Mouse (Mus musculus): ENCODE results near the gene Ncbp2.
"Not testable (repeated sequence)": the region's sequence is repeated elsewhere in the genome, so short reads cannot be mapped to it uniquely, and the experiment has no call there.

The Ncbp2 gene

DNA sequence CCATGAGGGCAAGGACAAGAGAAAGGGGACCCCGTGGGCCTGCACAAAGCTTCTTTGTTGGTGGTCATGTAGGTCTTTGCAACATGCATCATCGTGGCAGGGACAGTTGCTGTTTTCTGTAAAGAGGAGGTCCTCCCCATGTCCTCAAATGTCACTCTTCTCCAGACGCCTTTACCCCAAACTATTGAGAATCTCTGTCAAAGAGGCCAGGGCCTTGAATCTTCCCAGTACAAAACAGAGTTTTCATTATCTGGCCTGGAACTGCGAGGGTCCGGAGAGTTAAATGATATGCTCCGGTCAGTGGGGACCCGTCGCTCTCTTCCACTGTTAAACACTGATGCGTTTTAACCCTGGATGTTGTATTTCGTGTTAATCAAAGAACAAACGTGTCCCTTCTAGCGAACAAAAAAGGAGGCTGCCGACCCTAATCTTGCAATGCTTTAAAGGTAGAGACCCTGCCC is 13.7 kb upstream of the Ncbp2 start:
- DNase-seq (ENCODE audit: low read depth, low spot score) = no peak

- DNase-seq (ENCODE audit: low read depth, low spot score) = no peak
Observed at GRCm38 (mm10) chr16:31935091-31935979, 13.0 kb upstream of the Ncbp2 start.

GRCm38 (mm10) chr16:31936568-31936967 is 11.7 kb upstream of the Ncbp2 start:
- DNase-seq (ENCODE audit: low read depth, low spot score) = no peak

GRCm38 (mm10) chr16:31938856-31939255 is 9.5 kb upstream of the Ncbp2 start:
- DNase-seq (ENCODE audit: low read depth, low spot score) = no peak

GRCm38 (mm10) chr16:31940586-31940985 is 7.7 kb upstream of the Ncbp2 start:
- no peak for DNase-seq (ENCODE audit: low read depth, low spot score)

- peak; percentile 56 for DNase-seq (ENCODE audit: low read depth, low spot score)
Observed at GRCm38 (mm10) chr16:31943980-31944379, 4.3 kb upstream of the Ncbp2 start.

- DNase-seq (ENCODE audit: low read depth, low spot score) = no peak
Observed at GRCm38 (mm10) chr16:31944698-31945255, 3.5 kb upstream of the Ncbp2 start.

DNA sequence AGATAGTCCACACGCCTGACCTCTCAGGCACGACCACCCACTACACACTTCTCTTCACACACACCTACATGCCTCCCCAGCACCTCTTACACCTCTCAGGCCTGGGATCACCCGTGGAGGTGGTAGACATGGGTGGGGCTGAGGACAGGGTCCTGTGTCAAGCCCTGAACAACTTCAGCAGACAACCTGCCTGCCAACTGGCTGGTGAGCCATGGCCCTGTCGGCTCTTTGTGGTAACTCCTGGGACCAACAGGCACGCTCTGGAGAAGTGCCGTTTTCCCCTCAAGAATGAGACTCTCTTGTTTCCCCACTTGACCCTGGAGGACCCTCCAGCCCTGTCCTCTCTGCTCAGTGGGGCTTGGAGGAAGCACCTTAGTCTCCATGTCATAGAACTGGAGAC is 2.9 kb upstream of the Ncbp2 start:
- no peak for DNase-seq (ENCODE audit: low read depth, low spot score)

DNA sequence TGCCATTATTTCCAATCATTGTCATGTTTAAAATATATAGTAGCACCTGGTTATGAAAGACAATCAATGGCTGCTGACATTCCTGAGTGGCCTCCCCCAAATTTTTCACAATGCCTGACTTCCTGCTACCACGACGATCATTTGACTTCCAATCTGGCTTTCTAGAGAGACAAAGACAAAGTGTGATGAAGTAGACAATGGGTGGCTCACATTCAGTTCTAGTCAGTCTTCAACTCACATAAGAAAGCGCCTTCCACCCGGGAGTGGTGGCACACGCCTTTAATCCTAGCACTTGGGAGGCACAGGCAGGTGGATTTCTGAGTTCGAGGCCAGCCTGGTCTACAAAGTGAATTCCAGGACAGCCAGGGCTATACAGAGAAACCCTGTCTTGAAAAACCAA is 2.3 kb upstream of the Ncbp2 start:
- DNase-seq (ENCODE audit: low read depth, low spot score) = not testable (repeated sequence)

DNA sequence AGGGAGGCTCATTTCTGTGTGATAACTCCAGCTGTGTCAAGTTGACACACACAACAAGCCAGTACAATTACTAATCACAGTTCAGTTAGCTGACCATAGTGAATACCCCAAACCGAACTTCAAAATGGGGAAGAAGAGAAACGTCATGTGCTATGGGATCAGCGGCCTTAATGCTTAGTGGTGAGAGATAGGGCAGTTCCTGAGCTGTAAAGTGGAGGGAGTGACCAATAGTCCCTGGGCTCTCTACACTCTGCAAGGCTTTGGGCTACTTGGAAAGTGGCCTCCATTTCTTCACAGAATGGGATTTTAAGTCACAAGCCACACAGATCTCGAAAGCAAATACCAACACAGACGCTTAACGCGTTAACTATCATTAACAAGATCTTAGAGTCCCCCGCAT is 980 bp upstream of the Ncbp2 start:
- DNase-seq (ENCODE audit: low read depth, low spot score) = no peak

- DNase-seq (ENCODE audit: low read depth, low spot score) = no peak
Observed at GRCm38 (mm10) chr16:31947901-31948316, 404 bp upstream of the Ncbp2 start.

DNA sequence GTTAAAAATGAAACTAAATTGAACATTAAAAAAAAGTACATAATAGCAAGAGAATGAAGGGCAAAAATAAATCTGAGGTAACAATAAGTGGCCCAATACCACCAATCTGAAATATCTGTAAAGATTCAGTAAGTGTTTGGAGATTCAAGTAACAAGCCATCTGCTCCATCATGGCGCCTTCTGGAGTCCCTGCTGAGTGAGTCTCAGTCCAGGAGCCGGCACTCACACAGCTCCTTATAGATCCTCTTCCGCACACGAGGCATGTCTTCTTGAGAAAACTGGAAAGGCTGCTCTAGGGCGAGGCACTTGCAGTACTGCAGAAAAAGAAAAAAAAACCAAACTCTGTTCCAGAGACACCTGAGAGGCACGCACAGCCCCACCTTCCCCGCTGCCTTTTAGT is 14.9 kb downstream of the Ncbp2 start:
- DNase-seq (ENCODE audit: low read depth, low spot score) = no peak

GRCm38 (mm10) chr16:31975258-31975657 is 26.9 kb downstream of the Ncbp2 start:
- DNase-seq (ENCODE audit: low read depth, low spot score) = no peak

- no peak for DNase-seq (ENCODE audit: low read depth, low spot score)
Observed at GRCm38 (mm10) chr16:31979501-31979900, 31.2 kb downstream of the Ncbp2 start.

DNA sequence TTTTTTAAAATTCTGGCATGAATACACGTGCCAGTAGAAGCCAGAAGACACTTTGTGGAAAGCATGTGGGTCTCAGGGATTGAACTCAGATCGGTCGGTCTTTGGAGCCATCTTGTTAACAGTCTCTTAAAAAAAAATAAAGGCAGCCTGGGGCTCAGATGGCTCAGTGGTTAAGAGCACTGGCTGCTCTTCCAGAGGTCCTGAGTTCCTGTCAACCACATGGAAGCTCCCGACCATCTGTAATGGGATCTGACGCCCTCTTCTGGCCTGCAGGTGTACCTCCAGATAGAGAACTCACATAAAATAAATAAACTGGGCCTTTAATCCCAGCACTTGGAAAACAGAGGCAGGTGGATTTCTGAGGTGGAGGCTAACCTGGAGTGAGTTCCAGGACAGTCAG is 32.6 kb downstream of the Ncbp2 start:
- no peak for DNase-seq (ENCODE audit: low read depth, low spot score)

- DNase-seq (ENCODE audit: low read depth, low spot score) = no peak
Observed at GRCm38 (mm10) chr16:31992039-31992438, 43.7 kb downstream of the Ncbp2 start.

- DNase-seq (ENCODE audit: low read depth, low spot score) = no peak
Observed at GRCm38 (mm10) chr16:31993195-31993594, 44.9 kb downstream of the Ncbp2 start.

DNA sequence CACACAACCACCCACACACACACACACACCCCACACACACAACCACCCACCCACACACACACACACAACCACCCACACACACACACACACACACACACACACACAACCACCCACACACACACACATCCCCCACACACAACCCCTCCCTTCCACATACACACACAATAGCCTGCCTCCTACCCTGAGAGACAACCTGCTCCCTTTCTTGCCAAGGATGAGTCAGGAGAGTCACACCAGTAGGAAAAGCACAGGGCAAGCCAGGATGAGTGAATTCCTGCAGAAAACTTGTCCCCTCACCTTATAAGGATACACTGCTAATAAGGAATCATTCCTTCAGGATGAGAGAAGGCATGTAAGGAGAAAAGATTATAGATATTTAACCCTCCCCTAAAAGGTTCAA is 45.6 kb downstream of the Ncbp2 start:
- DNase-seq (ENCODE audit: low read depth, low spot score) = no peak

DNA sequence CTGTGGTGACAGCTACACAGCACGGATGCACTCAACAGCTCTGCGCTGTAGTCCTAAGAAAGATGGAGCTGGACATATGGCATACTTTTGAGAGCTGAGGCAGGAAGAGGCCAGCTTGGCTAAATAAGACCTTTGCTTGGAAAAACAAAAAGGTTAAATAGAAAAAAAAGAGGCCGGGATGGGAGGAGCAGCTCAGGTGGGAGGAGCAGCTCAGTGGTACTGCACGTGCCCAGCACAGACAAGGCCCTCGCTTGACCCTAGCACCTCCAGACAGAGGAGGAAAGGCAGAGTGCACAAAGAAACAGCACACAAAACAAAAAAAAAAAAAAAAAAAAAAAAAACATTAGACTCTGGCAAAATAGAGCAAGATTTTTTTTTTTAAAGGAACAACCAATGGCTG is 48.1 kb downstream of the Ncbp2 start:
- DNase-seq (ENCODE audit: low read depth, low spot score) = no peak

GRCm38 (mm10) chr16:32002509-32003477 is 54.5 kb downstream of the Ncbp2 start, which contains the start of gene Senp5:
Senp5 (minus strand) TSS chr16:32003287.
- DNase-seq (ENCODE audit: low read depth, low spot score) = peak; percentile 81

DNA sequence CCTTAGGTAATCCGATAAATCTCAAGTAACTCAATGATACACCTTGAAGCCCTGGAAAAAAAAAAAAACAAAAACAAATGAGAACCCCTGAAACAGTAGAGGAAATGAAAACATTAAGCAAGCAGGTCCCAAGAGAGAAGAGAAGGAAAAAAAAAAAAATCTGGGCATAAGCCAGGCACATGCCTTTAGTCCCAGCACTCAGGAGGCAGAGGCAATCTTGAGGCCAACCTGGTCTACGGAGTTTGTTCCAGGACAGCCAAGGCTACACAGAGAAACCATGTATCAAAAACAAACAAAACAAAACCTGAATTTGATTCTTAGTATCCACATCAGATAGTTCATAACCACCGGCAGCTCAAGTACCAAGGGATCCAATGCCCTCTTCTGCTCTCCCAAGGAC is 56.4 kb downstream of the Ncbp2 start:
- DNase-seq (ENCODE audit: low read depth, low spot score) = no peak
